Comparison of ENCODE assay signal across 14 mouse cellular contexts in genomic region chr9:121446431-121446831, GRCm38 (mm10). TPM values are rescaled to one million over a fixed set of nuclear protein-coding genes. Genes with fewer than 3 reads are reported as not detected.
DNase-seq lines count a peak whose midpoint lies in the region; TF ChIP-seq lines count a peak whose summit lies in the region.
"Had no signal": no experiment of that assay in that cellular context is flagged by ENCODE, and none has a peak within 500 bp of the region (broad histone marks: within the 10 kb centered on the region; RNA-seq: fewer than 3 reads in every experiment).

No protein-coding gene starts in this region.

- no peak for TF ChIP-seq CTCF in layer of hippocampus, adult 2 months (conservative IDR thresholded peaks at IDR 0.05)
- TF ChIP-seq CTCF in thymus, adult 2 months (IDR thresholded peaks at IDR 0.05; ENCODE audit: borderline replicate concordance, control insufficient read depth, extremely low read depth, insufficient read depth, low read length, poor library complexity), result no peak

- no peak overlapping the region for H3K4me3 ChIP-seq in layer of hippocampus, adult 2 months
- H3K4me3 ChIP-seq in thymus, adult 2 months (ENCODE audit: control insufficient read depth, insufficient read depth, low read length), result no peak overlapping the region
- H3K4me3 ChIP-seq: heart, embryonic 15.5 days; limb, embryonic 13.5 days; midbrain, embryonic 10.5 days had no signal

- no peak overlapping the region for H3K27ac ChIP-seq in layer of hippocampus, adult 2 months
- no peak overlapping the region for H3K27ac ChIP-seq in thymus, adult 2 months (ENCODE audit: control insufficient read depth, insufficient read depth, low read length)
- H3K27ac ChIP-seq: heart, embryonic 15.5 days; limb, embryonic 13.5 days; midbrain, embryonic 10.5 days had no signal

- TF ChIP-seq POLR2A in thymus, adult 2 months (IDR thresholded peaks at IDR 0.05; ENCODE audit: control insufficient read depth, extremely low read depth, insufficient read depth, low read length, poor library complexity), result no peak

- 97% methylated on average over 13 of the region's 13 CpGs for WGBS in thymus, adult 2 months

- peaks cover 67% of the 10 kb centered on the region for H3K36me3 ChIP-seq in thymus, adult 2 months (ENCODE audit: control insufficient read depth, insufficient read depth, low read length)

- no peaks in the 10 kb centered on the region for H3K27me3 ChIP-seq in thymus, adult 2 months (ENCODE audit: control insufficient read depth, insufficient read depth, low read length)
- H3K27me3 ChIP-seq: heart, embryonic 15.5 days; limb, embryonic 13.5 days had no signal

- H3K4me1 ChIP-seq in thymus, adult 2 months (replicated peaks; ENCODE audit: control insufficient read depth, insufficient read depth, low read length), result no peaks in the 10 kb centered on the region
- H3K4me1 ChIP-seq: limb, embryonic 13.5 days had no signal

- DNase-seq in frontal cortex, postnatal 14 days (ENCODE audit: low spot score in 2 of 2), result peak; percentile 28 to 35
- no peak for DNase-seq in frontal cortex, postnatal 25 days (ENCODE audit: low spot score in 2 of 2)
- peak; percentile 53 for DNase-seq in cerebellum, adult 8-10 months
- DNase-seq in layer of hippocampus, adult 2 months (ENCODE audit: low spot score in 2 of 2), result peak; percentile 52 to 55
- peak; percentile 55 to 70 for DNase-seq in right cerebral cortex, adult 2 months (ENCODE audit: low spot score in 2 of 2)
- no peak for DNase-seq in thymus, postnatal 4 days
- DNase-seq in thymus, adult 2 months, result no peak
- no peak for DNase-seq in T-cell, adult 2 months (ENCODE audit: low spot score)
- DNase-seq: gastrocnemius, postnatal 36 days; kidney, postnatal 10 days; lung, embryonic 14.5 days had no signal

RNA-seq across cellular contexts. Expression of gene Cck, which starts 49.1 kb away (rescaled TPM):
- 100 to 1,000 TPM; 667 to 672 TPM for total RNA-seq in layer of hippocampus, adult 2 months (2021)
- polyA plus RNA-seq in thymus, adult 2 months (2012; rRNA removed), result 7.0 and 7.7 TPM in 2 replicates
- polyA plus RNA-seq: lung, embryonic 14.5 days had no signal

Comparison
In these comparisons a context has a peak if more than half of its experiments do, and no peak if none do; other contexts are left out.
1. DNase-seq: peak in frontal cortex, postnatal 14 days (2 of 2), cerebellum, adult 8-10 months (single experiment), layer of hippocampus, adult 2 months (2 of 2) and right cerebral cortex, adult 2 months (2 of 2); none in frontal cortex, postnatal 25 days (0 of 2), thymus, postnatal 4 days (single experiment), thymus, adult 2 months (single experiment) and T-cell, adult 2 months (single experiment).